Mouse (Mus musculus): ENCODE data around the gene Efs.
"Not testable (repeated sequence)": the region's sequence is repeated elsewhere in the genome, so short reads cannot be mapped to it uniquely, and the experiment has no call there.

The Efs gene

GRCm38 (mm10) chr14:54925349-54926342 is at the start of gene Efs:
Gene Efs, minus strand, starts transcription at chr14:54926126.
- no peak for DNase-seq (ENCODE audit: low read depth, low spot score)

DNA sequence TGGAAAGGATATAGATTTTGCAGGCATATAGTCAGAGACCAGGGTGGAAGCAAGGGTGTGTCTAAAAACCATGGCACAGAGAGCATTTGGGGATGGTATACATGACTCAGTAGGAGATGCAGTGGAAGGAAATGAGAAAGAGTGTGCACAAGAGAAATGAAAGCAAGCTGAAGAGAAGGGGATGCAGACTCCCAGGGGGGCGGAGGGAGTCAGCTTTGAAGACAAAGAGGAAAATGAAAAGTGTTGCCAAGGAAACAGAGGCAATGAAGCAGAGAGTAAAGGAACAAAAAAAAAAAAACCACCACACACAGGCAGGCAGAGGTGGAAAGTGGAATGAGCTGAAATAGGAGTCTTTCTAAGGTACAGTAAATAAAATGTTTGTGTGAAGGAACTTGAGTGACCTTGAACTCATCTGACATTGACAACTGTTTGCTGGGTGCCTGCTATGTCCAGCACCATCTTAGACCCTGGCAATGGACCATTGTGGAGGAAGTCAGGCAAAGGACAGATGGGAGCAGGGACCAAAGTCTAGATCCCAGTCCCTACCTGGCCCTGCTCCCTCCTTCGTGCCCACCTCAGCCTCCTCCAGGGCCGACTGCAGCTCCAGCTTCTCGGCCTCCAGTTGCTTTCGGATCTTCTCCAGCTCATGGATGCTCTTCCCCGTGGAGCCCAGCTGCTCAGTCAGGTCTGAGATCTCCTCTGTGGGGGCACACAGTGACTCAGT is 48.3 kb upstream of the Efs start:
- no peak for DNase-seq (ENCODE audit: low read depth, low spot score)

- DNase-seq (ENCODE audit: low read depth, low spot score): not testable (repeated sequence)
Measured at GRCm38 (mm10) chr14:54972786-54973185, 46.9 kb upstream of the Efs start.

GRCm38 (mm10) chr14:54968344-54968743 is 42.4 kb upstream of the Efs start:
- DNase-seq (ENCODE audit: low read depth, low spot score): no peak

DNA sequence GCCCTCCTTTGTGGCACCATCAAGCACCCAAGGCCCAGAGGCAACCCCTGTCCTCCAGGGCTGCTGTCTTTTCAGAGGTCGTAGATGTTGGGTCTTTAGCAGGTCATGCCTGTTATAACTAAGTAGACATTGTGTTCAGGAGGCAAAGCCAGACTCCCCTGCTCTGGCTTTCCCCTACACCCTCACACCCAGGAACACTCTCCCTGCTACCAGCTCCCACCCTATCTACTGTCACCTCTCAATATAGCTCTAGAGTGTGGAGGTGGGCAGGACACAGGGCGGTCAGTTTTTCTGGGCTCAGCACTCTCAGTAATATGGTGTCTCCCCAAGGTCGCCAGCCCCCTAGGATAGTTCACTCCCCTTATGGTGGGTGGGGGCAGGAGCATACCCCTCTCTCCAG is 41.9 kb upstream of the Efs start:
- DNase-seq (ENCODE audit: low read depth, low spot score): no peak

- no peak for DNase-seq (ENCODE audit: low read depth, low spot score)
Measured at GRCm38 (mm10) chr14:54966320-54966977, 40.5 kb upstream of the Efs start, which contains the start of gene Myh6. Gene Myh6, minus strand, starts transcription at chr14:54966927.

DNA sequence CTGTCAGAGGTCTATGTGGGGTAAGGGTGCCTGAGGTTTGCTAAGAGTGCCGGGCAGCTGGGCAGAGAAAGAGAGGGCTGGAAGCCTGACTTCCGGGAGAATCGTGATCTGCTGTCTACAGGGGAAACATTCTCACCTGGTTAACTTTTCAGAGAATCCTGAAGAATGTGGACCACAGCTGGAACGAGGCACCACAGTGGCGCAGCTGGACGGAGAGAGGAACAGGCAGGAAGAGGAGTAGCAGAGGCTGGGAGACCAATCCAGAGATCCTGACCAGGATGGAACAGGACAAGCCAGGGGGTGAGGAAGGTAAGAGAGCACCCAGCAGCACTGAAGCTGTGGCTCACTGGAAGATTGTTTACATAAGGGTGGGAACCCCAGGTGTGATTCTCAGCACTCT is 39.7 kb upstream of the Efs start:
- DNase-seq (ENCODE audit: low read depth, low spot score): no peak

GRCm38 (mm10) chr14:54965044-54965443 is 39.1 kb upstream of the Efs start:
- no peak for DNase-seq (ENCODE audit: low read depth, low spot score)

DNA sequence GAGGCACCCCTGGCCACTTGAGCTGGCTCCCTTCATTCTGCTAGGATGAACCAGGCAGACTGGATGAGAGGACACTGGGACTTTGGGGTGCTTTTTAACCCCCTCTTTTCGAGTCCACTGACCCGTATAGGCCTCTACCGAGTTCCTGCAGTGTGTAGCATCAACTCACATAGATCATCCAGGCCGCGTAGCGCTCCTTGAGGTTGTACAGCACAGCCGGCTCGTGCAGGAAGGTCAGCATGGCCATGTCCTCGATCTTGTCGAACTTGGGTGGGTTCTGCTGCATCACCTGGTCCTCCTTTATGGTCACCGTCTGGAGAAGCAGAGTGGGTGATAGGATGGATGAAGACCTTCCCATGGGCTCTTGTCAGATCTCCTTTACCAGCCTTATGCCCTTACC is 37.8 kb upstream of the Efs start:
- DNase-seq (ENCODE audit: low read depth, low spot score): no peak

- DNase-seq (ENCODE audit: low read depth, low spot score): no peak
Measured at GRCm38 (mm10) chr14:54962714-54963113, 36.8 kb upstream of the Efs start.

DNA sequence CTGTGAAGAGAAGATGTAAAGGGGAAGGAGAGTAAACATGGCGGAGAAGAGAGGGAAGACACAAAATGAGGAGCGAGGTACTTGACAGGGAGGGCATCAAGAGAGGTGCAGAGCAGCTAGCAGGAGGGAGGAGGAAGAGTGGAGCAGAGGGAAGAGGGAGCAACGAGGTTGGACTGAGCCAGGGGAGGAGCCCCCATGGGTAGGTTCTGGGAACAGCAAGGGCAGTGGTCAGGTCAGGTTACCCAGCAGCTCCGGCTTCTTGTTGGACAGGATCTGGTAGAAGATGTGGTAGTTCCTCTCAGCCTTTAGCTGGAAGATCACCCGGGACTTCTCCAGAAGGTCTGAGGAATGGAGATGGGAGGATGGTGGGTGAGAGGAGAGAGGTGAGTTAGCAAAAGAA is 35.6 kb upstream of the Efs start:
- no peak for DNase-seq (ENCODE audit: low read depth, low spot score)

DNA sequence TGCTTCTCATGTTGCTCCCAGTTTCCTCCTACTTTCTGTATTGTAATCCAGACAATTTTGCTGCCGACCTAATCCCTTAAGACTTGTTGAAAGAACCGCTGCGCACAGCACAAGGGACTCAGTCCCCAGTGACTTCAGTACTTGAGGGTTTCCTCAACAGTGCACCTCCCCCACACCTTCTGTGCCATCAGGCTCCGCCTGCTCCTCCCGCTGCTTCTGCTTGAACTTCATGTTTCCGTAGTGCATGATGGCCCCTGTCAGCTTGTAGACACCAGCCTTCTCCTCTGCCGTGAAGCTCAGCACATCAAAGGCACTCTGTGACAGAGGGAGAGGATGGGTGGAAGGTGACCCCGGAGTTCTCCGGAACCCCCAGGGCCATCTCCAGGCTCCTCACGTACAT is 34.8 kb upstream of the Efs start:
- no peak for DNase-seq (ENCODE audit: low read depth, low spot score)

DNA sequence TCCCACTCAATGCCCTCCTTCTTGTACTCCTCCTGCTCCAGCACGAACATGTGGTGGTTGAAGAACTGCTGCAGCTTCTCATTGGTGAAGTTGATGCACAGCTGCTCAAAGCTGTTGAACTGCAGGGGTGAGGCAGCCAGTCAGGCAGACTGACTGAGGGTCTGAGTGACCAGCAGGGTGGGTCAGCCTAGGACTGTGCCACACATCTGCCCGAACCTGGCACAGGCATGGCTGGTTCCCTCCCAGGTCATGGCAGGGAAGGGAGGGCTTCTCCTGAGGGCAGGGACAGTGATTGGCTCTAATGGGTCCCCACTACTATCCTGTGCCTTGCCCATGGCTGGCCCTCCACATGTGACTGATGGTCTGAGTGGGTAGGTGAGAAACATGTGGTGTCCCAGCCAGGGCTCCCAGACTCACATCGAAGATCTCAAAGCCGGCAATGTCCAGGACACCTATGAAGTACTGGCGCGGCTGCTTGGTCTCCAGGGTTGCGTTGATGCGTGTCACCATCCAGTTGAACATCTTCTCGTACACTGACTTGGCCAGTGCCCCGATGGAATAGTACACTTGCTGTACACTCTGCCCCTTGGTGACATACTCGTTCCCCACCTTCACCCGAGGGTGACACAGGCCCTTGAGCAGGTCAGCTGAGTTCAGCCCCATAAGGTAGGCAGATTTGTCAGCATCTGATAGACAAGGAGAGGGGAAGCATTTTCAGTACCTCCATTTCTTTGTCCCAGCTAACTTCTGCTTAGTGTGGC is 34.1 kb upstream of the Efs start:
- not testable (repeated sequence) for DNase-seq (ENCODE audit: low read depth, low spot score)

DNA sequence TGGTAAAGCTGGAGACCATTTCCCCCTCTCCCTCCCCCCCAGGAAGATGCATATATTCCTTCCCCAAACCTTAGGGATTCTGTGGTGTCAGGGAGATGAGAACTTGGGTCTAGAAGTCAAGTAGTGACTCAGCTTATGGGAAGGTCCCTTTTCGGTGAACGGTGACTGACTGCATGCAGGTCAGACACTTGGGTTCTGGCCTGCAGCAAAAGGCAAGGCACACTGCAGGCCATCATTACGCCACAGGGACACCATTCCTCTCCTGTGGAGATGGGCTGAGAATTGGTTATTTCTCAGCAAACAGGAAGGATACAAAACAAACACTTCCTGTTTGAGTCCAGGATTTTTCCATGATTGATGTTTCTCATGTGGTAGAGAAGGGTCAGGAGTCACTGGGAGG is 33.3 kb upstream of the Efs start:
- no peak for DNase-seq (ENCODE audit: low read depth, low spot score)

DNA sequence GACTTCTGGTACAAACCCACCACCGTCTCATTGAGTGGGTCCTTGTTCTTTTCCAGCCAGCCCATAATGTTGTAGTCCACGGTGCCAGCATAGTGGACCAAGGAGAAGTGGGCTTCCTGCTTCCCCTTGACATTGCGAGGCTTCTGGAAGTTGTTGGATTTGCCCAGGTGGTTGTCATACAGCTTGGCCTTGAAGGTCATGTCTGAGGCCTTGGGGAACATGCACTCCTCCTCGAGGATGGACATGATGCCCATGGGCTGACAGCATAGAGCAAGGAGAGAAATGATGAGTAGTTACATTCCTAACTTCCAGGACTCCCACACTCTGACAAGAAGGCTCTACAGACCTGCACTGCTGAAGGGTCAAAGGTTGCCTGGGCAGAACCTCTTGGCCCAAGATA is 32.6 kb upstream of the Efs start:
- DNase-seq (ENCODE audit: low read depth, low spot score): no peak

DNA sequence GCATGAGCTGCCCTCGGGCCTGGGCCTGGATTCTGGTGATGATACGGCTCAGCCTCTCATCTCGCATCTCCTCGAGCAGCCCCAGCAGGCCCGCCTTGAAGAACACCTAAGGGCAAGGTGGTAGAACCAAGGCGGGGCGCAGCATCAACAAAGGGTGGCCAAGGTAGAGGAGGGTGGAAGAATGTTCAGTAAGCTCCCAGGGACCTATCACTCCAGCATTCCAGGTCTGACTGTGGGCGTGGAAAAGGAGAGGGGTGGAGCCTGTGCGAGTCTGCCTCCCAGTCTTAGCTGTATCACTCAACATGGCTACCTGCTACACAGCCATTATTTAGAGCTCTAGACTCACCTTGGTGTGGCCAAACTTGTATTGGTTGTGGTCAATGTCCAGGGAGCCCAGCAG is 30.6 kb upstream of the Efs start:
- no peak for DNase-seq (ENCODE audit: low read depth, low spot score)

DNA sequence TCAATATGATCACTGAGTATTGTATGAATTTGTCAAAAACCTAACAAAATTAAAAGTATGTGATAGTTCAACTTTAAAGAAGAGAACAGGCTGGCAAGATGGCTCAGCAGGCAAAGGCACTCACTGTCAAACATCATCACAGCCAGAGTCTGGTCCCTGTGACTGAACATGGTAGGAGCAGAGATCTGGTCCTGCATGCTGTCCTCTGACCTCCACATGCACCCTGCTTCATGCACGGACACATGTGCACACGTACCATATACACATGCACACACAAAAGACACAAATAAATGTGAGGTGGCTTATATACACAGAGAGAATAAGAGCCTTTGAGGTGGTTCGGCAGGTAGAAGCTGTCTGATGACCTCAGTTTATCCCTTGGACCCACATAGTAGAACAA is 29.6 kb upstream of the Efs start:
- no peak for DNase-seq (ENCODE audit: low read depth, low spot score)

GRCm38 (mm10) chr14:54954474-54954873 is 28.5 kb upstream of the Efs start:
- no peak for DNase-seq (ENCODE audit: low read depth, low spot score)

- DNase-seq (ENCODE audit: low read depth, low spot score): no peak
Measured at GRCm38 (mm10) chr14:54953664-54954206, 27.8 kb upstream of the Efs start.

- no peak for DNase-seq (ENCODE audit: low read depth, low spot score)
Measured at GRCm38 (mm10) chr14:54951587-54951986, 25.7 kb upstream of the Efs start.

DNA sequence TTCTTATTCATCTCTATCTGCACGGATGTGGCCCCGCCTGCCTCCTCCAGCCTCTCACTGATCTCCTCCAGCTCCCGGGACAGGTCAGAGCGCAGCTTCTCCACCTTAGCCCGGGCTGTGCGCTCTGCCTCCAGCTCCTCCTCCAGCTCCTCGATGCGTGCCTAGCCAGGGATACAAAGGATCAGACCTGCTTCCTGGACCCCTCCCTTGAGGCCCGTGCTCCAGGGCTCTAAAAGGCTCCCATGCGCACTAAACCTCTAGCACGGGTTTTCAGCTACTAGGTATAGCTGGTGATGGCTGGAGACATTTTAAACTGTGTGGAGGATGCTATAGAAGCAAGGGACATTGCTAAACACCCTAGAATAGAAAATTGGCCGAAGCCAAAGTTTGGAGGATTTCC is 24.6 kb upstream of the Efs start:
- no peak for DNase-seq (ENCODE audit: low read depth, low spot score)
